Mouse (Mus musculus) spleen, adult 2 months (tissue): Measurements from ENCODE around the gene Gm4869. TPM values are rescaled to one million over a fixed set of nuclear protein-coding genes. Genes with fewer than 3 reads are reported as not detected.

ENCODE experiments used
- DNase-seq, 2 experiments: peaks; one replicate each; pipeline versions ENCODE4 v3.0.0 to v3.0.0-alpha.2; 2012 to 2021; ENCODE audit warnings: low spot score in 2 of 2, low read depth in 1 of 2
- H3K27ac ChIP-seq: fragments of 200-500 bp; 2 replicates; pipeline ENCODE4 v1.5.1; 2012; ENCODE audit warnings: low read length, inconsistent platforms; ENCODE audit not compliant: insufficient read depth
- H3K27me3 ChIP-seq: fragments of 200-500 bp; 2 replicates; pipeline ENCODE4 v1.6.1; 2012; ENCODE audit warnings: mild to moderate bottlenecking, moderate library complexity, low read length, inconsistent platforms; ENCODE audit not compliant: control insufficient read depth, insufficient read depth
- H3K36me3 ChIP-seq: fragments of 200-500 bp; 2 replicates; pipeline ENCODE4 v1.6.1; 2012; ENCODE audit warnings: mild to moderate bottlenecking, low read length, inconsistent platforms; ENCODE audit not compliant: control insufficient read depth, insufficient read depth
- H3K4me1 ChIP-seq: fragments of 200-500 bp; 2 replicates; pipeline ENCODE4 v1.6.1; 2011; ENCODE audit warnings: inconsistent platforms; ENCODE audit not compliant: control insufficient read depth, insufficient read depth, insufficient read length
- H3K4me3 ChIP-seq: fragments of 200-500 bp; 2 replicates; pipeline ENCODE4 v1.5.1; 2011; ENCODE audit warnings: mild to moderate bottlenecking, inconsistent platforms; ENCODE audit not compliant: insufficient read depth, insufficient read length; ENCODE audit errors: extremely low read depth
- CTCF ChIP-seq: fragments of 200-500 bp; IDR thresholded peaks from 2 replicates; pipeline ENCODE4 v1.5.1; 2011; ENCODE audit warnings: mild to moderate bottlenecking, inconsistent platforms; ENCODE audit not compliant: insufficient read depth, insufficient read length, insufficient replicate concordance; ENCODE audit errors: extremely low read depth
- POLR2A ChIP-seq: fragments of 200-500 bp; IDR thresholded peaks from 2 replicates; pipeline ENCODE4 v1.6.1; 2011; ENCODE audit warnings: low read depth, low read length, inconsistent platforms
- WGBS: fragments of 180-500 bp; shearing (Covaris S2); methylation state at CpG from one replicate; pipeline ENCODE4 v1.1.7; 2018; 5-methylcytosine and 5-hydroxymethylcytosine counted together
- polyA plus RNA-seq: library from polyadenylated mRNA; depleted of rRNA; stranded (reverse); fragments of >200 nt; gene quantifications from 2 replicates; pipeline ENCODE4 v1.2.3, GENCODE M21; 2012

Gene Gm4869
- polyA plus RNA-seq, 1 experiment = 0.12 TPM

- Histone ChIP-seq H3K4me3 (no peak overlapping the region), H3K27ac (no peak overlapping the region), H3K27me3 (no peaks in the 10 kb centered on the region), H3K4me1 (no peaks in the 10 kb centered on the region), H3K36me3 (no peaks in the 10 kb centered on the region)
- WGBS = 82% methylated on average over 3 of the region's 3 CpGs
- TF ChIP-seq POLR2A = no peak
- peak; percentile 11; the same call in 1 of the 2 replicates for TF ChIP-seq CTCF
- no peak for DNase-seq
Observed at GRCm38 (mm10) chr5:140472336-140472735, 26.9 kb downstream of the Gm4869 start.

GRCm38 (mm10) chr5:140481458-140481857, 36.0 kb downstream of the Gm4869 start:
- WGBS = 70% methylated on average over 4 of the region's 4 CpGs
- H3K36me3 ChIP-seq = no peaks in the 10 kb centered on the region
- H3K4me1 ChIP-seq = no peaks in the 10 kb centered on the region
- H3K4me3 ChIP-seq = no peak overlapping the region
- H3K27ac ChIP-seq = no peak overlapping the region
- DNase-seq = no peak
- H3K27me3 ChIP-seq = no peaks in the 10 kb centered on the region
- TF ChIP-seq CTCF = no peak
- TF ChIP-seq POLR2A = no peak

GRCm38 (mm10) chr5:140491142-140491541, 45.7 kb downstream of the Gm4869 start:
- 84% methylated on average over 6 of the region's 6 CpGs for WGBS
- DNase-seq = no peak
- no peak overlapping the region for H3K4me3 ChIP-seq
- H3K36me3 ChIP-seq = no peaks in the 10 kb centered on the region
- no peaks in the 10 kb centered on the region for H3K4me1 ChIP-seq
- no peak for TF ChIP-seq POLR2A
- no peak for TF ChIP-seq CTCF
- no peaks in the 10 kb centered on the region for H3K27me3 ChIP-seq
- H3K27ac ChIP-seq = no peak overlapping the region

GRCm38 (mm10) chr5:140492684-140493233, 47.3 kb downstream of the Gm4869 start:
- no peak for TF ChIP-seq POLR2A
- TF ChIP-seq CTCF = no peak
- 64% methylated on average over 11 of the region's 11 CpGs for WGBS

GRCm38 (mm10) chr5:140498176-140498575, 52.7 kb downstream of the Gm4869 start:
- TF ChIP-seq CTCF = no peak
- no peak for TF ChIP-seq POLR2A
- no peaks in the 10 kb centered on the region for H3K27me3 ChIP-seq
- H3K4me1 ChIP-seq = peaks cover 6% of the 10 kb centered on the region; the same call in 1 of the 2 replicates
- no peak overlapping the region for H3K27ac ChIP-seq
- no peak for DNase-seq
- H3K4me3 ChIP-seq = no peak overlapping the region
- 57% methylated on average over 6 of the region's 6 CpGs for WGBS
- no peaks in the 10 kb centered on the region for H3K36me3 ChIP-seq

More at GRCm38 (mm10) chr5:140492684-140493233, 47.3 kb downstream of the Gm4869 start:
- no peaks in the 10 kb centered on the region for H3K27me3 ChIP-seq
- no peak overlapping the region for H3K27ac ChIP-seq
- no peak for DNase-seq
- no peak overlapping the region for H3K4me3 ChIP-seq
- no peaks in the 10 kb centered on the region for H3K4me1 ChIP-seq
- no peaks in the 10 kb centered on the region for H3K36me3 ChIP-seq

GRCm38 (mm10) chr5:140500736-140501135, 55.3 kb downstream of the Gm4869 start:
- Histone ChIP-seq H3K4me1 (peaks cover 13% of the 10 kb centered on the region; the same call in 1 of the 2 replicates), H3K27ac (no peak overlapping the region), H3K36me3 (no peaks in the 10 kb centered on the region), H3K27me3 (no peaks in the 10 kb centered on the region), H3K4me3 (no peak overlapping the region)
- WGBS = 79% methylated on average over 6 of the region's 6 CpGs
- no peak for TF ChIP-seq CTCF
- no peak for TF ChIP-seq POLR2A
- no peak for DNase-seq
